Mouse (Mus musculus): ENCODE data around the gene Nup62cl. TPM values are rescaled to one million over a fixed set of nuclear protein-coding genes. Genes with fewer than 3 reads are reported as not detected.

The Nup62cl gene
- polyA plus RNA-seq (2012; rRNA removed), result 22.9 and 25.2 TPM in 2 replicates

DNA sequence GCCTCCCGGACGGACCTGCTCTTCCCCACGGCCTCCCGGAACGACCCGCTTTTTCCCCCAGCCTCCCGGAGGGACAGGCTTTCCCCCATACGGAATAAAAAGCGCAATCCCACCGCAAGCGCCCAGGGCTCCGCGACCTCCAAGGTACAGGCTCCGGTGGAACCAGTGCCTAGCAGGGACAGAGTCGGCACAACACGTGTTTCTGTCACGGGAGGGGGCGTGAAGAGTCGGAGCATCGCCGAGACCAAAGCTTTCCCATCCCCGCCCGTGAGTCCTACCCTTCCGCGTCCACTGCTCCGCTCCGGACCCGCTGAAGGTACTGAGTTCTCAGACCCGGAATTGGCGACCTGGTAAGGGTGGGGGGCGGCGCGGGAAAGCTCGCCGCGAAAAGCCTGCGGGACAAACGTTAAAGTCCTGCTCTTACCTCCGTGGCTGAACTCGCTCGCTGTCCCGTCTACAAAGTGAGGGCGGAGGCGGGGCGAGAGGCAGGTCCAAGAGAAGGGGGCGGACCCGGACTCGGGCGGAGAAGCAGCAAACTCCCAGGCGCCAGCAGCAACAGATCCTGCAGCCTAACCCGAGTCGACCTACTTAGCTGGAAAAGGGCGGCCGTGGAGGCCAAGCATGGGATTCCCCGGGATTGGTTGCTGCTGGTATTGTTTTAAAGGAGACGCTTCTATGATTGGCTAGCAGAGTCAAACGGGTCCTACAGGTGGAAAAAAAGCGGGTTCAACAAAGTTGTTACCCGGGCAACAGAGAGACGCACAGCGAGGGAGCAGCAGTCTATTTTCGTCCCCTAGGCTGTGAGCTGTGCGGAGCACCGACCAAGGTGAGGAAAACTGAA lies at the start of gene Nup62cl, which contains the start of gene Pih1h3b:
Gene Nup62cl (minus strand): TSS at position 578 of the 841 bp plus-strand sequence.
Gene Pih1h3b (plus strand): TSS at position 745 of the 841 bp plus-strand sequence.
- peak; percentile 34 for DNase-seq (ENCODE audit: low spot score)

DNA sequence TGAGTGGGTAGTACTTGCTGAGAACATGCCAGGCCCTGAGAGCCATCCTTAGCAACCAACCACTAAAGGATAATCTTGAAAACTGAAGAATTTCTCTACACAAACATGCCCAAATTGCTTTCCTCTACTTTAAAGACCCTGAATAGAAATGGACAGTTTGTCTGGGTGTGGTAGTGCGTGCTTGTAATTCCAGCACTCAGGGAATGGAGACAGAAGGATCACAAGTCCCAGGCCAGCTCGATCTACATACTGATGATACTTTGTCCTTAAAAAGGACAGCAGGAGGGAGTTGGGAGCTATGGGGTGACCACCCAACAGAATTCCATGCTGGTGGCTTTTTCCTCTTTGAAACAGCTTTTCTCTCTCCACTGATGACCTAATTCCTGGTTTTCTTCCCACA lies 31.6 kb upstream of the Nup62cl start:
- no peak for DNase-seq (ENCODE audit: low spot score)

DNA sequence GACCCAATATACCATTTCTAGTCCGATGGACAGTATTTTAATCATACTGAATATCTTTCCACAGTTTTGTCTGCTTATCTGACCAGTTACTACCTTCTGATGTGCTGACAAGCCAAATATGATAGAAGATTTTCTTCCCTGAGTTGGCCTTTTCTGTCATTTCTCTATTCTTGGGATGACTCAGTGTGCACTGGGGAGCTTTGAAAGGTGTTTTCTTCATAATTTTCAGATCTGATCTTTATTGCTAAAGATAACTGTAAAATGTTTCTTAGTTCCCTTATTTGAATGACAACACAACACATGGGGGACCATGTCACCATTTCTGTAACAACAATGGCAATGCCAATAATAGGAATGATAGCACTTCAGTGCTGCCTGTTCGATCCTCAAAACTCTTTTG lies 20.0 kb upstream of the Nup62cl start:
- DNase-seq (ENCODE audit: low spot score), result no peak

DNA sequence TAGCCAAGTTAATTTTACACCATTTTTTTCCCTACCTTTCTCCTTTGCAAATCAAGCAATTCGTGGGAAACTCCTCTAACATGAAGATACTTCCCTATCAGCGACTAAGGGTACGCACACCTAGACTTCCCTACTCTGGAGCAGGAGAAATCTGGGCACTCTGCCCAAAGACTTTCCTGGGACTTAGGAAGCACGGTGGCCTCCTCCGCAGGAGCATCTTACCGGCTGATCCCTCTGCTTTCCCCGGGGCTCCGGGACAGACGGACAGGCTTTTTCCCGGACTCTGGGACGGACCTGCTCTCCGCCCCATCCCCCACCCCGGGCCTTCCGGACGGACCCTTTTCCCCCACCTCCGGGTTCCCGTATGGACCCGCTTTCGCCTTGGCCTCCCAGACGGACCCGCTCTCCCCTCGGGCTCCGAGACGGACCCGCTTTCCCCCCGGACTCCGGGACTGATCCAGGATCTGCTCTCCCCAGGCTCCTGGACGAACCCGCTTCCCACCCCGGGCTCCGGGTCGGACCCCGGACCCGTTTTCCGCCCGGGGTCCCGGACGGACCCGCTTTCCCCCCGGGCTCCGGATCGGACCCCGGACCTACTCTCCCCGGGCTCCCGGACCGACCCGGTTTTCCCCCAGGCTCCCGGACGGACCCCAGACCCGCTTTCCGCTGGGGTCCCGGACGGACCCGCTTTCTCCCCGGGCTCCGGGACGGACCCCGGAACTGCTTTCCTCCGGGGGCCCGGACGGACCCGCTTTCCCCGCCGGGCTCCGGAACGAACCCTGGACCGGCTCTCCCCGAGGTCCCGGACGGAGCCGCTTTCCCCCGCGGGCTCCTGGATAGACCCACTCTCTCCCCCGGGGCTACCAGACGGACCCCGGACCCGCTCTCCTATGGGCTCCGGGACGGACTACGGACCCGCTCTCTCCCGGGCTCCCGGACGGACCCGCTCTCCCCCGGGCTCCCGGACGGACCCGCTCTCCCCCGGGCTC lies 1.3 kb downstream of the Nup62cl start:
- DNase-seq (ENCODE audit: low spot score), result no peak

DNA sequence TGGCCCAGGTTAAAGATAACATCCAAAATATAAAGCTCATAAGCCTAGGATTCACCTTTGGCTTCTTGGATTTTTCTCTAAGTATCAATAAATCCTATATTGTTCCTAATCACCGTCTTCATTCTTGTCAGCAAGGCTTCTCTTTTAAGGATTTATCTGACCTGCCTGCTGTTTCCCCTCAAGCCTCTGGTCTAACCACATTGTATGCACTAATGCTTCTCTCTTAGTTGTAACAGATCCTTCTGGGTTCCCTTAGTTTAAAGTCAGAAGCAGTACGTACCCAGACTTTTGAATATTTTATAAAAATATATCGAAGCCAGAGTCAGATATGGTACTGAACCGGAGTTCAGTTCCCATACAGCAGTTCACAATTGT lies 63.8 kb downstream of the Nup62cl start:
- no peak for DNase-seq (ENCODE audit: low spot score)

DNA sequence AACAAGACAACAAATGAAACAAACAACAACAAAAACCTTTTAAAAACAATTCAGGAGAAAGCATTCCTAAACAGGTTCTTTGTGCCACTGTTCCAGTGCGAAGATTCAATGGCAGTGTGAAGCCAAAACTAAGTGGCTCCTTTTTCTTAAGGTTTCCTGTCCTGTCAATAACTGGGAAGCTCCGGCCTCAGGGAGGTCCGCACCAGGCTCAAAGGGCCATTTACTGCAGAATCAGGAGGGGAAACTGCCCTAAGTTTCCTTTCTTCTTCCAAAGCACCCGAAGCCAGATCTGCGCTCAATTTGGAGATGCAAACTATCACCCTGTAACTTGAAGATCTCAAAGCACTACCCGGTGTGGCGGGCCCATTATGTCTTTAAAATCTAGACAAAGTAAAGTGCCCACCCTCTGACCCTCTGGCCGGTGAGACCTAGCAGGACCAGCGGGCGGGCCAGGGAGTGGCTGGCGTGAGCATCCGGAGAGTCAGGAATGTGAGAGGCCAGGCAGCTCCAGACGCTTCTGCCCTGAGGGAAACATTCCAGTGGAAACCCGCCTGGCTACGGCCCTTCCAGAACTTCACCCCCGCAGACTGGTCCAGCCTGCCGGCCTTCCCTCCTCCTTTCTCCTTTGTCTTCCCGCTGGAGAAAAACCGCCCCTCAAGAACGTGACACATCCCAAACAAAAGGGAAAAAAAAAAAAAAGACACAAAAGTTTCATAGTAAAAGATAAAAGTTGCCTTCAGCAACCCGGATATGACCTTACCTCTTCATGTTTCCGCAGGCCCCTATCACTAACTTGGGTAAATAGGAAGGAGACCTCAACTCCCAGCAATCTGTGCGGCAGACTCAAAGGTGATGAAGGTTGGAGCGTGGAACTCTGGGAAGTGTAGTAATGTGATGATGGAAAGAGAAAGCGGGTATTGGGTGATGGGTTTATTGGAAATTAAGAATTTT lies 64.5 kb downstream of the Nup62cl start, which contains the start of gene Rbm41:
Gene Rbm41 (minus strand): TSS at position 856 of the 951 bp plus-strand sequence.
- no peak for DNase-seq (ENCODE audit: low spot score)

DNA sequence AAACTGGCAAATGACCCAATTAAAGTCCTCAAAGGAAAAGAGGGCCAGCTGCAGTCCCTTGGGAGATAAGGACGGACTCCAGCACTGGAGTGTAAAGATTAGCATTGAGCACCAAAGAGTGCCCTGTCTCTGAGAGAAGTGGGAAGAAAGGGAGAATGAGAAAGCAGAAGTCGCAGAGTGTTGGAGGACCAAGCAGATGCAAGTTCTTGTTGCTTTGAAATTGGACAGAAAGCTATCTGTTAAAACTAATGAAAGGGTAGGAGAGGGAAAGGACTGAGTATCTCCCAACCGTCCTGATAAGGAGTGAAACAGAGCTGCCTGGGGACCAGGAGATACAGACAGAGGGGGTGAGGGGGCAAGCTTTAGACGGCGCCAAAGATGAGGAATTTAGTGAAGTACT lies 80.4 kb downstream of the Nup62cl start:
- DNase-seq (ENCODE audit: low spot score), result no peak

Other genes with a start within 250 kb of the Nup62cl start
- gene Morc4, start 191.0 kb downstream of the Nup62cl start, polyA plus RNA-seq (2012; rRNA removed), result 5.5 and 6.3 TPM in 2 replicates
- 4.2 and 4.3 TPM in 2 replicates for gene Rbm41, start 64.1 kb downstream of the Nup62cl start, polyA plus RNA-seq (2012; rRNA removed)
- 0.06 TPM in 1 of 2 replicates, not detected in the other for gene Pih1h3b, start 167 bp upstream of the Nup62cl start, polyA plus RNA-seq (2012; rRNA removed)